Mouse (Mus musculus): ENCODE measurements around the gene Gimap8. TPM values are rescaled to one million over a fixed set of nuclear protein-coding genes. Genes with fewer than 3 reads are reported as not detected.
A peak's percentile ranks its signal among the peaks of the same experiment; 100 is the strongest.

Gene Gimap8
- polyA plus RNA-seq (2014; fragmentation: Nextera tagmentation; extraction: Ambion mirVana), result 0.20 and 0.25 TPM in 2 replicates

DNA sequence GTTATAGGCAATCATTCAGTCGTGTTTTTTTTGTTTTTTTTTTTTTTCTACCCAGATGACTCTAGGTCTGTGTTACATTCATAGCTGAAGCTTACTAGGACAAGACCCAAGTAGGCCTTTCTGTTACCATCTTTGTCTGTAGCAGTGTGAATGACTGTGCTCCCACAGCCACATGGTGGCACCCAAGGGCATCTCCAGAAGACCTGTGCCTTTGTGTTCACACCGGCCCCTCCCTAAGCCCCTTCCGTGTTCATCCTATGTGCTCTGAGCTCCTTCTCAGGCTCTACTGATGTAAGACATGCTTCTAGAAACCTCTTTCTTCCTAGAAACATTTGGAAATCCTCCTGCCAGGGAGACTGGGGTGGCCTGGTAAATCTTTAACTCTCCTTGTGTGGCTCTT is at the start of gene Gimap8:
Gimap8 (plus strand) TSS at position 240 of the 400 bp plus-strand sequence.
- Histone ChIP-seq H3K9ac (replicated peaks; ENCODE audit: low read length) (no peak within 1 kb of the TSS), H3K9me3 (replicated peaks; ENCODE audit: control insufficient read depth, low read length) (no peaks in the 10 kb centered on the region), H3K27ac (replicated peaks; ENCODE audit: low read depth, low read length) (no peak within 1 kb of the TSS), H3K4me2 (ENCODE audit: low read depth, low read length) (no peak within 1 kb of the TSS), H3K4me3 (ENCODE audit: low read depth, low read length) (no peak within 1 kb of the TSS), H3K4me1 (ENCODE audit: control insufficient read depth, insufficient read depth, low read length) (no peaks in the 10 kb centered on the region), H3K36me3 (replicated peaks; ENCODE audit: control insufficient read depth, insufficient read depth, low read depth, low read length) (no peaks in the 10 kb centered on the region), H3K27me3 (ENCODE audit: control insufficient read depth, insufficient read depth, low read length) (no peaks in the 10 kb centered on the region)
- DNase-seq (ENCODE audit: low spot score) (no peak), ATAC-seq (replicated peaks; ENCODE audit: insufficient number of reproducible peaks, low FRiP score, low TSS enrichment, low read depth) (no peak)
- 43% methylated on average over 3 of the region's 3 CpGs for WGBS

DNA sequence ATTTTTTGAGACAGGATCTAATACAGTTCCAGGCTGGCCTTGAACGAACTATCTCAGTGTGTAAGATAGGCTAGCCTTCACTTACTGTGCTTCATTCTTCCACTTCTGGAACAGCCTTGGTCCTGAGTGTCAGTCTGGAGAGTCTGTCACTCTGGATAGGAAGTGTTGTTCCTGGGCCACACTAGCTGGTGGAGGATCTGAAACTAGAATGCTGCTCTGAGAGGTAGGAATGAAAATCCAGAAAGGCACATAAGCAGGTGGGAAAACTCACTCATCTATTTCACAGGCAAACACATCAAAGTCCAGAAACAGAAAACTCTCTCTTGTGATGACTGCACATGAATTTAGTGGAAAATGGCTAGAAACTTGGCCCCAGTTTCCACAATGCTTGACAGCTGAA is 46.4 kb upstream of the Gimap8 start:
- Histone ChIP-seq H3K9ac (replicated peaks; ENCODE audit: low read length) (no peak overlapping the region), H3K27me3 (ENCODE audit: control insufficient read depth, insufficient read depth, low read length) (no peaks in the 10 kb centered on the region), H3K9me3 (replicated peaks; ENCODE audit: control insufficient read depth, low read length) (peaks cover 14% of the 10 kb centered on the region), H3K27ac (replicated peaks; ENCODE audit: low read depth, low read length) (no peak overlapping the region), H3K4me2 (ENCODE audit: low read depth, low read length) (no peak overlapping the region), H3K36me3 (replicated peaks; ENCODE audit: control insufficient read depth, insufficient read depth, low read depth, low read length) (peaks cover 23% of the 10 kb centered on the region), H3K4me3 (ENCODE audit: low read depth, low read length) (no peak overlapping the region), H3K4me1 (ENCODE audit: control insufficient read depth, insufficient read depth, low read length) (no peaks in the 10 kb centered on the region)
- DNase-seq (ENCODE audit: low spot score) (no peak), ATAC-seq (replicated peaks; ENCODE audit: insufficient number of reproducible peaks, low FRiP score, low TSS enrichment, low read depth) (no peak)
- 92% methylated on average over 1 of the region's 1 CpGs for WGBS

DNA sequence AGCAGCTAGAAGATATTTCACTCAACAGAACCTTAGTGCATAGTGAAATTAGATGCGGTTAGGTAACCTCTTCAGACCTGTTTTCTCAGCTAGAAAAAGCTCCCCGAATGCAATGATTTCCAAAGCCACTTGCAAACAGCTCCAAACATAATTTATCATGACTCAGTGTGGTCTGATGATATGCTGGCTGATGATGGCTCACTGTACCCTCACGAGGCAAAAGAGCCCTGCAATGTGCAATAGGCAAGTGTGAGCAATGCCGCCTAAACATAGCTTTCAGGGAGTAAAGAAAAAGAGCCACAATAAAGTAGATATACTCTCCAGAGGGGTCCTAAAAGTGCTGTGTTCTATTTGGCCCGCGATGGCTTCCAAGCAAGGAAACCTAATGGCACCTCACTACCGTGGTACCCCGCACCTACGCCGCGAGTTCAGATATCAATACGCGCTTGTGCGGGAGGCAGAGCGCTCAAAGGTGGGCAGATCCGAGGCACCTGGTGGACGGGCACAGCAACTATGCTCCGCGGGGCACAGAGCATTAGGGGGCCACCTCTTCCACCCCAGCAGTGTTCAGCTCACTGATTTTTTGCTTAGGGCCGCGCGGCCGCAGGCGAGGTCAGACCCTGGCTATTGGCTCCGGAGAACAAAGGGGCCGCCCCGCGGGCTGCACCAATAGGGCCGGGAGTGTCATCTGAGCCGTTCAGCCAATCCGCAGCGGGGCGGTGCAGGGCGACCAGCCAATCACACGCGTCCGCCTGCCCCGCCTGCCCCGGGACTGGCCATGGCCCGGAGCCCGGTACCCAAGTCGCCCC is 45.6 kb upstream of the Gimap8 start, which contains the start of gene Zfp775:
Zfp775 (plus strand) TSS at position 793 of the 809 bp plus-strand sequence.
- peak within 1 kb of the TSS; percentile 52; the same call in 1 of the 2 replicates for H3K27ac ChIP-seq (replicated peaks; ENCODE audit: low read depth, low read length)
- no peaks in the 10 kb centered on the region for H3K27me3 ChIP-seq (ENCODE audit: control insufficient read depth, insufficient read depth, low read length)
- H3K9me3 ChIP-seq (replicated peaks; ENCODE audit: control insufficient read depth, low read length), result peaks cover 9% of the 10 kb centered on the region
- ATAC-seq (replicated peaks; ENCODE audit: insufficient number of reproducible peaks, low FRiP score, low TSS enrichment, low read depth) (peak; percentile 98), DNase-seq (ENCODE audit: low spot score) (peak; percentile 97)
- 5% methylated on average over 42 of the region's 42 CpGs for WGBS
- peak within 1 kb of the TSS; percentile 67 for H3K4me2 ChIP-seq (ENCODE audit: low read depth, low read length)
- H3K4me1 ChIP-seq (ENCODE audit: control insufficient read depth, insufficient read depth, low read length), result no peaks in the 10 kb centered on the region
- peak within 1 kb of the TSS; percentile 85 for H3K9ac ChIP-seq (replicated peaks; ENCODE audit: low read length)
- peaks cover 18% of the 10 kb centered on the region for H3K36me3 ChIP-seq (replicated peaks; ENCODE audit: control insufficient read depth, insufficient read depth, low read depth, low read length)
- peak within 1 kb of the TSS; percentile 69 for H3K4me3 ChIP-seq (ENCODE audit: low read depth, low read length)

DNA sequence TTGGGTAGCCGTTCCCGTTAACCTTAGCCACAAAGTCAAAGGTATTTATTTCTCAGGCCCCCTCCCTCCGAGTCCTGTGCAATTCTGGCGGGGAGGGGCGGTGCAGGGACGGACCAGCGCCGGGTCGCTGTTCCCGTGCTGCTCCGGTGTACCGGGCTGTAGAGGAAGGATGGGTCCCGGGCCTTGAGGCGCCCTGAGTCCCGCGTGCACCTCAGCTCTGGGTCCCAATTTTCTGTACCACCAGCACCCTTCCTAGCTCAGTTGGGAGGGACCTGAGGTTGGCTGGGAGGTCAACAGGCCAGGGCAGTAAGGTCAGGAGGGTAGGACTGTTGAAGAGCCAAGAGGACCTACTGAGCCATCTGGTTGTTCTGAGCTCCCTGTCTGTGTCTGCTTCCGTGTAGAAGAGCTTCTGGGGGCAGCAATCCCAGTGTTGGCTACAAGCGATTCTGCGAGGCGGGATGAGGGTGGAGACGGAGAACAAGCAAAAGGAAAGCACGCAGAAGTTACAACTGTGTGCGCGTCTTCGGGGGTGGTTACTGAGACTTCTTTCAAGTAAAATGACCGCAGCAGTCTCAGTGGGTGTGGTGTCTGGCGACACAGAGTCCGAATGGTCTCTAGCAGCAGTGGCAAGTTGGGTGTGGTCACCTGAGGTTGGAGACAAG is 44.8 kb upstream of the Gimap8 start:
- Histone ChIP-seq H3K27me3 (ENCODE audit: control insufficient read depth, insufficient read depth, low read length) (no peaks in the 10 kb centered on the region), H3K4me1 (ENCODE audit: control insufficient read depth, insufficient read depth, low read length) (no peaks in the 10 kb centered on the region), H3K27ac (replicated peaks; ENCODE audit: low read depth, low read length) (peak overlapping the region; percentile 52; the same call in 1 of the 2 replicates), H3K4me3 (ENCODE audit: low read depth, low read length) (peak overlapping the region; percentile 69), H3K36me3 (replicated peaks; ENCODE audit: control insufficient read depth, insufficient read depth, low read depth, low read length) (peaks cover 11% of the 10 kb centered on the region), H3K9me3 (replicated peaks; ENCODE audit: control insufficient read depth, low read length) (peaks cover 1% of the 10 kb centered on the region; the same call in 1 of the 2 replicates), H3K9ac (replicated peaks; ENCODE audit: low read length) (peak overlapping the region; percentile 85), H3K4me2 (ENCODE audit: low read depth, low read length) (peak overlapping the region; percentile 67)
- ATAC-seq (replicated peaks; ENCODE audit: insufficient number of reproducible peaks, low FRiP score, low TSS enrichment, low read depth) (peak; percentile 84), DNase-seq (ENCODE audit: low spot score) (peak; percentile 43)
- 2% methylated on average over 27 of the region's 28 CpGs for WGBS

DNA sequence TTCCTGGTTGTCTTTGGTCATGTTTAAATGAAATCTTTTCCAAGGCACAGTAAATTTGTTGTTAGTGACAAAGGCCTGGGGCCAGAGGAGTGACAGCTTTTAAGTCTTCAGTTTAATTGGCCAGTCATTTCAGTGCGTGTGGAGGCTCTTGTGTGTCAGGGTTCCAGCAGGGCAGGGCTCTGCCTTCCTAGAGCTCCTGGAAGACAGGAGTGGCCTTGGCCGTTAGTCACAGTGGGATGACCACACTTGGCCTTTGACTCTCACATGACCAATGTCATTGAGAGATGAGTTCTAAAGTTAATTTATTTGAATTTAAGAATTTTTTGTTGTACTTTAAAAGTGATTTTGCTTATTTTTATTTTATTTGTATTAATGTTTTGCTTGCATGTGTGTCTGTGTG is 38.9 kb upstream of the Gimap8 start:
- no peaks in the 10 kb centered on the region for H3K9me3 ChIP-seq (replicated peaks; ENCODE audit: control insufficient read depth, low read length)
- H3K36me3 ChIP-seq (replicated peaks; ENCODE audit: control insufficient read depth, insufficient read depth, low read depth, low read length), result no peaks in the 10 kb centered on the region
- H3K27ac ChIP-seq (replicated peaks; ENCODE audit: low read depth, low read length), result no peak overlapping the region
- no peak overlapping the region for H3K9ac ChIP-seq (replicated peaks; ENCODE audit: low read length)
- no peak for ATAC-seq (replicated peaks; ENCODE audit: insufficient number of reproducible peaks, low FRiP score, low TSS enrichment, low read depth)
- no peak overlapping the region for H3K4me2 ChIP-seq (ENCODE audit: low read depth, low read length)
- H3K27me3 ChIP-seq (ENCODE audit: control insufficient read depth, insufficient read depth, low read length), result no peaks in the 10 kb centered on the region
- H3K4me3 ChIP-seq (ENCODE audit: low read depth, low read length), result no peak overlapping the region
- H3K4me1 ChIP-seq (ENCODE audit: control insufficient read depth, insufficient read depth, low read length), result no peaks in the 10 kb centered on the region
- no peak for DNase-seq (ENCODE audit: low spot score)
- WGBS, result 61% methylated on average over 2 of the region's 2 CpGs

DNA sequence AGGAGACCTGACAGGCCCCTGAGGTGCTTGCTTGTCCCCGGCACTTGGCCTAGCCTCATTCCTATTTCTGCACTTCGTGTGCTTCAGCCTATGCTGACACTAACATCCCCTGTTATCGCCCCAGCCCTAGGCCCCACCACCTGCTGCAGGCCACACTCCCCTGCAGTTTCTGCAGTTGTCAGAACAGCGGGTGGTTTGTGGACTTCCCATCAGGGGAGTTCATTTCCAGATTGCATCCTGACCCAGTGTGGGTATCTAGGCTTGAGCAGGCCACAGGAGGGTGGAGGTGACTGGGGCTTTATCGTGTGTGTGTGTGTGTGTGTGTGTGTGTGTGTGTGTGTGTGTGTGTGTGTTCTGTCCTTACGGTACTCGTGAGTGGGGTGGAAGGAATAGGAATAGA is 37.5 kb upstream of the Gimap8 start:
- Histone ChIP-seq H3K9ac (replicated peaks; ENCODE audit: low read length) (no peak overlapping the region), H3K9me3 (replicated peaks; ENCODE audit: control insufficient read depth, low read length) (no peaks in the 10 kb centered on the region), H3K27ac (replicated peaks; ENCODE audit: low read depth, low read length) (no peak overlapping the region), H3K27me3 (ENCODE audit: control insufficient read depth, insufficient read depth, low read length) (no peaks in the 10 kb centered on the region), H3K36me3 (replicated peaks; ENCODE audit: control insufficient read depth, insufficient read depth, low read depth, low read length) (no peaks in the 10 kb centered on the region; the same call in 1 of the 2 replicates), H3K4me3 (ENCODE audit: low read depth, low read length) (no peak overlapping the region), H3K4me2 (ENCODE audit: low read depth, low read length) (no peak overlapping the region), H3K4me1 (ENCODE audit: control insufficient read depth, insufficient read depth, low read length) (no peaks in the 10 kb centered on the region)
- ATAC-seq (replicated peaks; ENCODE audit: insufficient number of reproducible peaks, low FRiP score, low TSS enrichment, low read depth), result no peak
- DNase-seq (ENCODE audit: low spot score), result no peak
- whole genome bisulfite sequencing, result 61% methylated on average over 7 of the region's 7 CpGs

DNA sequence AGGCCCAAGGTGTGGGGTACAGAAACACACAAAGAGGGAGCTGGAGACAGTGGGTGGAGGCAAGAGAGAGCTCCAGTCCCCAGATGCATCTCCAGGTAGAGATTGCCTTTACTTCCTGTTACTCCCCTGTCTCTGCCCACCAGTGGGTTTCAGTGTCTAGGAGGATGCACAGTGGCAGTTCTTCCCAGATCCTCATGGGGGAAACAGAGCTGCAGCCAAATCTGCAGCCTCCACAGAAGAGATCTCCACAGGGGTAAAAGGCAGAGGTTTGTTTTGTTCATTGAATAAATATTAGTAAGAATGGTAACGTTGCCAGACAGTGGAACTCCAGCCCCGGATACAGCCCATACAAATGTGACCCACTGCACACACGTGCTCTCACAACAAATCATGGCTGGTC is 36.4 kb upstream of the Gimap8 start:
- H3K36me3 ChIP-seq (replicated peaks; ENCODE audit: control insufficient read depth, insufficient read depth, low read depth, low read length), result no peaks in the 10 kb centered on the region; the same call in 1 of the 2 replicates
- DNase-seq (ENCODE audit: low spot score), result no peak
- H3K27ac ChIP-seq (replicated peaks; ENCODE audit: low read depth, low read length), result no peak overlapping the region
- no peak overlapping the region for H3K4me3 ChIP-seq (ENCODE audit: low read depth, low read length)
- no peak for ATAC-seq (replicated peaks; ENCODE audit: insufficient number of reproducible peaks, low FRiP score, low TSS enrichment, low read depth)
- H3K27me3 ChIP-seq (ENCODE audit: control insufficient read depth, insufficient read depth, low read length), result no peaks in the 10 kb centered on the region
- no peaks in the 10 kb centered on the region for H3K9me3 ChIP-seq (replicated peaks; ENCODE audit: control insufficient read depth, low read length)
- WGBS, result 73% methylated on average over 3 of the region's 3 CpGs
- no peak overlapping the region for H3K9ac ChIP-seq (replicated peaks; ENCODE audit: low read length)
- H3K4me1 ChIP-seq (ENCODE audit: control insufficient read depth, insufficient read depth, low read length), result no peaks in the 10 kb centered on the region
- no peak overlapping the region for H3K4me2 ChIP-seq (ENCODE audit: low read depth, low read length)

DNA sequence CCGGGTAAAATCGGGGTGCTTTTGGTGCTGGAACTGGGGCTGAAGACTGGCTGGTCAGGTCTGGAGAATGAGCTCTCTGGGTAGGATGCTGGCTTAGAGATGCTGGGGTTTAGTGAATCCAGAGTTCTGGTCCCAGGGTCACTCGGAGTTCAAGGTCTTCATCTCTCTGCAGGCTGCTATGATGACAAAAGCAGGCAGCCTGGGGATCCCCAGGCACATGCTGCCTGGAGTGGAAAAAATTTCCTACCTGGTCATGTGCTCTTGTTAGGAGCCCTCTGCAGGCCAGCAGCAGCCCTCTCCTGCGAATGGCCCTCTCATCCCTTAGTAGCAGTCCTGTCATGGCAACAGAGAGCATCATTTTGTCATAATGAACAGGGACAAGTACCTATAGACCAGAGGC is 33.6 kb upstream of the Gimap8 start:
- no peaks in the 10 kb centered on the region for H3K9me3 ChIP-seq (replicated peaks; ENCODE audit: control insufficient read depth, low read length)
- no peak overlapping the region for H3K4me3 ChIP-seq (ENCODE audit: low read depth, low read length)
- DNase-seq (ENCODE audit: low spot score) (no peak), ATAC-seq (replicated peaks; ENCODE audit: insufficient number of reproducible peaks, low FRiP score, low TSS enrichment, low read depth) (no peak)
- H3K9ac ChIP-seq (replicated peaks; ENCODE audit: low read length), result no peak overlapping the region
- WGBS, result 84% methylated on average over 4 of the region's 4 CpGs
- no peaks in the 10 kb centered on the region; the same call in none of the 2 replicates for H3K36me3 ChIP-seq (replicated peaks; ENCODE audit: control insufficient read depth, insufficient read depth, low read depth, low read length)
- no peaks in the 10 kb centered on the region for H3K4me1 ChIP-seq (ENCODE audit: control insufficient read depth, insufficient read depth, low read length)
- H3K27ac ChIP-seq (replicated peaks; ENCODE audit: low read depth, low read length), result no peak overlapping the region
- H3K4me2 ChIP-seq (ENCODE audit: low read depth, low read length), result no peak overlapping the region
- H3K27me3 ChIP-seq (ENCODE audit: control insufficient read depth, insufficient read depth, low read length), result no peaks in the 10 kb centered on the region
